Mouse (Mus musculus): ENCODE measurements around the gene Uprt. TPM values are rescaled to one million over a fixed set of nuclear protein-coding genes. Genes with fewer than 3 reads are reported as not detected.

Gene Uprt
- total and polyA plus RNA-seq, 2 experiments from 2014 or later: 0.48 to 8.5 TPM

DNA sequence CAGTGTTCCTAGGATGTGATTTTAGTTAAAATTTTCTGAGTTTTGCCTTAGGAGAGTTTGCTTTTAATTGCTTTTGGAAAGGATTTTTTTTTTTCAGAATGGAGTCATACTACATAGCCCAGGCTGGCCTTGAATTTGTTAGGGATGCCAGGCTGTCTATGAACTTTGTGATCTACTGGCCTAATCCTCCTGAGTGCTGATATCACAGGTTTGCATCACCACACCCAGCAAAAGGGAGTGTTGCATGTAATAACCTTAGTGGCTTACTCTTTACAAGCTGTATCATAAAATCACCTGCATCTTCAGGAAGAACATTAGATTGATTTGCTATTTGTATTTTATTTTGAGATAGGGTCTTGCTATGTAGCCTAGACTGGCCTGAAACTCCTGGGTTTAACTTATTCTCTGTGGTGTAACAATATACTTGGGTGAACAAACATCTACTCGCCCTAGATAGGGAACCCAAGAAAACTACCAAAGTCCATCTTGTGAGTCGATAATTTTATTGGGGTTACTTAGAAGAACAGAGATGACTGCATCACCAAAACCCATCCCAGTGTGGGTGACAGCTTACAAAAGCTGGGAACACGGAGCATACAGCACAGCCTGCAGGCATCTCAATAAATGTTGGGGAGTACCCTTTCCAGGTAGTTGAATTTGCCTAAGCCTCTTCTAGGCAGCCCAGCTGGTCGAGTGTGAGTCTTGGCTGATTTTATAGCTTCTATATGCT is 7.2 kb downstream of the Uprt start:
- no peak overlapping the region for H3K27ac ChIP-seq (ENCODE audit: low read depth)
- TF ChIP-seq CTCF (IDR thresholded peaks at IDR 0.05; ENCODE audit: low read depth) (no peak), EP300 (IDR thresholded peaks at IDR 0.05; ENCODE audit: low read depth) (no peak)
- no peaks in the 10 kb centered on the region for H3K36me3 ChIP-seq (replicated peaks; ENCODE audit: control insufficient read depth, insufficient read depth, low read length)
- no peak for ATAC-seq (ENCODE audit: insufficient read depth, low read depth)
- H3K4me3 ChIP-seq (ENCODE audit: low read depth, low read length): no peak overlapping the region
- 62% methylated on average over 4 of the region's 4 CpGs for WGBS
- H3K9me3 ChIP-seq (replicated peaks; ENCODE audit: control insufficient read depth, low read length): no peaks in the 10 kb centered on the region
- DNase-seq (ENCODE audit: low spot score): no peak
- no peaks in the 10 kb centered on the region for H3K27me3 ChIP-seq (ENCODE audit: control insufficient read depth, insufficient read depth, low read length)
- H3K4me2 ChIP-seq (ENCODE audit: low read depth, low read length): no peak overlapping the region
- H3K4me1 ChIP-seq (ENCODE audit: control insufficient read depth, insufficient read depth): no peaks in the 10 kb centered on the region
- H3K9ac ChIP-seq (replicated peaks; ENCODE audit: low read depth, low read length): no peak overlapping the region

DNA sequence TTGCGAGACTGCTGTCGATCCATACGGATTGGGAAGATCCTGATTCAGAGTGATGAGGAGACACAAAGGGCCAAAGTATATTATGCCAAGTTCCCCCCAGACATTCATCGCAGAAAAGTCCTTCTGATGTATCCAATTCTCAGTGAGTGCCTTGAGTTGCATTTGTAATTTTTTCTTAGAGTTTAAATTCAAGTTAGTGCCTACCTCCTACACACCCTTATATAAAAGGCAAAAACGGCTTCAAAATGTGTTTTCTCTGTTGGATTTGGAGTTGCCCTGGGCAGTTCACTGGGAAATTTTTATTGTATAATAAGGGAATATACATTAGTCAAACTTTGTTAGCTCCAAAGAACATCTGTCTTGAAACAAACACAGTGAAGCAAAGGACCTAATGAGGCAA is 19.1 kb downstream of the Uprt start:
- H3K4me3 ChIP-seq (ENCODE audit: low read depth, low read length): no peak overlapping the region
- no peak for ATAC-seq (ENCODE audit: insufficient read depth, low read depth)
- no peaks in the 10 kb centered on the region for H3K9me3 ChIP-seq (replicated peaks; ENCODE audit: control insufficient read depth, low read length)
- no peak overlapping the region for H3K4me2 ChIP-seq (ENCODE audit: low read depth, low read length)
- no peaks in the 10 kb centered on the region for H3K4me1 ChIP-seq (ENCODE audit: control insufficient read depth, insufficient read depth)
- H3K27me3 ChIP-seq (ENCODE audit: control insufficient read depth, insufficient read depth, low read length): no peaks in the 10 kb centered on the region
- no peak overlapping the region for H3K27ac ChIP-seq (ENCODE audit: low read depth)
- H3K36me3 ChIP-seq (replicated peaks; ENCODE audit: control insufficient read depth, insufficient read depth, low read length): peaks cover under 1% of the 10 kb centered on the region; the same call in 1 of the 2 replicates
- H3K9ac ChIP-seq (replicated peaks; ENCODE audit: low read depth, low read length): no peak overlapping the region
- WGBS: 87% methylated on average over 5 of the region's 5 CpGs
- TF ChIP-seq CTCF (IDR thresholded peaks at IDR 0.05; ENCODE audit: low read depth) (no peak), EP300 (IDR thresholded peaks at IDR 0.05; ENCODE audit: low read depth) (no peak)
- DNase-seq (ENCODE audit: low spot score): no peak

DNA sequence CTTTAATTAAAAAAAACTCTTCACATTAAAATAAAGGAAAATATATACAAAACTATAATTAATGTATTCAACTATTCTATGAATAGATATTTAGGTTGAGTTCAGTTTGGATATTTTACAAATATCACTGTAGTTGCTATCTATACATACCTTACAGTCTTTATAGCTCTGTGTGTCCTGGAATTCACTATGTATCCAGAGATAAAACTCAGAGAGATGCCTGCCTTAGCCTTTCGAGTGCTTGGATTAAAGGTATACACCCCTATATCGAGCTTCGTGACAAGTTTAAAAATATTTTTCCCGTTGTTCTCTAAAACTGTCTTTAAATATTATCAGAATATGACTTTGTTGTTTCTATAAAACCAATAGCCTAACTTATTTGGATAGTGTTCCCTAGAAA is 60.0 kb downstream of the Uprt start:
- Histone ChIP-seq H3K27me3 (ENCODE audit: control insufficient read depth, insufficient read depth, low read length) (peaks cover 5% of the 10 kb centered on the region; the same call in 1 of the 2 replicates), H3K36me3 (replicated peaks; ENCODE audit: control insufficient read depth, insufficient read depth, low read length) (no peaks in the 10 kb centered on the region), H3K4me2 (ENCODE audit: low read depth, low read length) (no peak overlapping the region), H3K9ac (replicated peaks; ENCODE audit: low read depth, low read length) (no peak overlapping the region), H3K4me1 (ENCODE audit: control insufficient read depth, insufficient read depth) (no peaks in the 10 kb centered on the region), H3K4me3 (ENCODE audit: low read depth, low read length) (no peak overlapping the region), H3K9me3 (replicated peaks; ENCODE audit: control insufficient read depth, low read length) (no peaks in the 10 kb centered on the region), H3K27ac (ENCODE audit: low read depth) (no peak overlapping the region)
- DNase-seq (ENCODE audit: low spot score) (no peak), ATAC-seq (ENCODE audit: insufficient read depth, low read depth) (no peak)
- WGBS: 74% methylated on average over 4 of the region's 4 CpGs
- TF ChIP-seq CTCF (IDR thresholded peaks at IDR 0.05; ENCODE audit: low read depth) (no peak), EP300 (IDR thresholded peaks at IDR 0.05; ENCODE audit: low read depth) (no peak)

DNA sequence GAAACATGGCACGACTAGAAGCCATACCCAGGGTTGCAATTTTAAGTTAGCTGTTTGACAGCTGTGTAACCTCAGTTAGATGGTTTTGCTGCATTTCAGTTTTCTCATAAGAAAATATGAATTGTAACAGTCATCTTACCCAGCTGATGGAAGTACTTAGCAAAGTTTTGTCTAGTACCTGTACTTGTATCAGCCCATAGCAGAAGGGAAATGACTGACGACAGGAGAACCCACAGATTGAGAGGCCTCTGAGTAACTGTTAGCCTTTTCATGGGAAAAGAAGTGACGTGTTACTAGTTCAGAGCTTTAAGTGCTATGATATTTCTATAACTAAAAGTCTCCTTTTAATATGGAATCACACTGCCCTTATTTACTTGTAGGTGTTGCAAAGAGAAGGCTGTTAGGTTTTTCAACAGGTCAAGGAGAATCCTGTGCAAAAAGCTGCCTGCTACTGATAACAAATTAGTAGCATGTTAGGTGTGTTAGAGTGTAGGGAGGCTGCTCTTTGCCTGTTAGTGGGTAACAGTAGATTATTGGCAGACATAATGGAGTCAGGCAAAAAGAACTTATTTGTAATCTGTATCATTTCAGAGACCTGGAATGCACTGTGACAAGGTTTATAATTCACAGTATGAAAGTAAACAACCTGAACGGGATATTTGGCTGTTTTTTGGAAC is 61.4 kb downstream of the Uprt start:
- Histone ChIP-seq H3K27ac (ENCODE audit: low read depth) (no peak overlapping the region), H3K36me3 (replicated peaks; ENCODE audit: control insufficient read depth, insufficient read depth, low read length) (no peaks in the 10 kb centered on the region), H3K4me2 (ENCODE audit: low read depth, low read length) (no peak overlapping the region), H3K9ac (replicated peaks; ENCODE audit: low read depth, low read length) (no peak overlapping the region), H3K9me3 (replicated peaks; ENCODE audit: control insufficient read depth, low read length) (no peaks in the 10 kb centered on the region), H3K27me3 (ENCODE audit: control insufficient read depth, insufficient read depth, low read length) (peaks cover 5% of the 10 kb centered on the region; the same call in 1 of the 2 replicates), H3K4me1 (ENCODE audit: control insufficient read depth, insufficient read depth) (no peaks in the 10 kb centered on the region), H3K4me3 (ENCODE audit: low read depth, low read length) (no peak overlapping the region)
- TF ChIP-seq EP300 (IDR thresholded peaks at IDR 0.05; ENCODE audit: low read depth): no peak
- TF ChIP-seq CTCF (IDR thresholded peaks at IDR 0.05; ENCODE audit: low read depth): no peak
- WGBS: 66% methylated on average over 4 of the region's 4 CpGs
- no peak for DNase-seq (ENCODE audit: low spot score)
- ATAC-seq (ENCODE audit: insufficient read depth, low read depth): no peak

DNA sequence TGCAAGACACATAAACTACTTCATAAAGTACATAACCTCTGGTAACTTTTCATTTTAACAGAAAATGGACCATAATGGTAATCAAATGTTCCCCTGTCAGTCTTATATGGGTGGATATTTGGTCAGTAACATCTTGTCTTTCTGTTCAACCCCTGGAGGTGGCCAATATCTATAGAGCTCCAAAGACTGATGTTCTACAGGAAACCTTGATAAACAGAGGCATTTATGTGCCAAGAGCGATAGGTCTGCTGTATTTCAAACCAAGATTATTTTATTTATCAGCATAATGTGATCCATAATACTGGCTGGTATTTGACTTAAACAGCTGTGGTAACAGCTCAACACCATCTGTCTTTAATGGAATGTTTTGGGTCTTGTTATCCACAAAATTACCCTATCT is 62.7 kb downstream of the Uprt start:
- TF ChIP-seq CTCF (IDR thresholded peaks at IDR 0.05; ENCODE audit: low read depth) (no peak), EP300 (IDR thresholded peaks at IDR 0.05; ENCODE audit: low read depth) (no peak)
- no peaks in the 10 kb centered on the region for H3K9me3 ChIP-seq (replicated peaks; ENCODE audit: control insufficient read depth, low read length)
- 85% methylated on average over 1 of the region's 1 CpGs for WGBS
- H3K9ac ChIP-seq (replicated peaks; ENCODE audit: low read depth, low read length): no peak overlapping the region
- no peaks in the 10 kb centered on the region for H3K4me1 ChIP-seq (ENCODE audit: control insufficient read depth, insufficient read depth)
- H3K27ac ChIP-seq (ENCODE audit: low read depth): no peak overlapping the region
- no peak overlapping the region for H3K4me3 ChIP-seq (ENCODE audit: low read depth, low read length)
- DNase-seq (ENCODE audit: low spot score) (no peak), ATAC-seq (ENCODE audit: insufficient read depth, low read depth) (no peak)
- H3K27me3 ChIP-seq (ENCODE audit: control insufficient read depth, insufficient read depth, low read length): peaks cover 5% of the 10 kb centered on the region; the same call in 1 of the 2 replicates
- no peaks in the 10 kb centered on the region for H3K36me3 ChIP-seq (replicated peaks; ENCODE audit: control insufficient read depth, insufficient read depth, low read length)
- H3K4me2 ChIP-seq (ENCODE audit: low read depth, low read length): no peak overlapping the region

Other genes starting within 250 kb of the Uprt start
- gene Abcb7, start 69.0 kb upstream of the Uprt start, total RNA-seq (2014; rRNA removed; ENCODE audit: low replicate concordance): 11.3 and 21.4 TPM in 2 replicates
- 5.9 and 6.4 TPM in 2 replicates for gene Abcb7, start 69.0 kb upstream of the Uprt start, polyA plus RNA-seq (2015; fragmentation: Nextera tagmentation; extraction: Ambion mirVana)
- gene Zdhhc15, start 188.2 kb downstream of the Uprt start, total RNA-seq (2014; rRNA removed; ENCODE audit: low replicate concordance): 1.5 and 2.4 TPM in 2 replicates
- gene Zdhhc15, start 188.2 kb downstream of the Uprt start, polyA plus RNA-seq (2015; fragmentation: Nextera tagmentation; extraction: Ambion mirVana): 1.7 and 2.2 TPM in 2 replicates

All from heart, postnatal 0 days (tissue).